Mouse (Mus musculus) mouse embryonic stem cell (cell line): ENCODE results near the gene Spns2.
"Not testable (repeated sequence)": the region's sequence is repeated elsewhere in the genome, so short reads cannot be mapped to it uniquely, and the experiment has no call there.

Source experiments
- in situ Hi-C, 2 experiments: fragments of 300-500 bp; cut with MboI; formaldehyde crosslinking; loops; 1 replicate in 1 of 2; 3 replicates in 1 of 2; pipeline ENCODE4 v1.14.3; 2019 to 2020; ENCODE audit warnings: low sequenced_read_pairs in 2 of 2, low pct_unique_long_range_greater_than_20kb in 1 of 2, mixed read lengths in 1 of 2; ENCODE audit not compliant: unreplicated experiment in 1 of 2

Spns2 gene

GRCm38 (mm10) chr11:72455694-72456093 lies 34.0 kb downstream of the Spns2 start:
- in situ Hi-C loops, result loop anchor here in 1 of 2 experiments (10.0 kb wide), 1 partner anchor 89 kb away; no protein-coding TSS in a partner anchor

- in situ Hi-C loops, result loop anchor here in 1 of 2 experiments (10.0 kb wide), 1 partner anchor 91 kb away; no protein-coding TSS in a partner anchor
Observed at GRCm38 (mm10) chr11:72453105-72453953, 36.4 kb downstream of the Spns2 start.

GRCm38 (mm10) chr11:72452140-72452665 lies 37.5 kb downstream of the Spns2 start:
- in situ Hi-C loops, result loop anchor here in 1 of 2 experiments (10.0 kb wide), 1 partner anchor 93 kb away; no protein-coding TSS in a partner anchor

- in situ Hi-C loops, result no loop called here
Observed at GRCm38 (mm10) chr11:72447475-72447874, 42.2 kb downstream of the Spns2 start.

GRCm38 (mm10) chr11:72446311-72447105 lies 43.2 kb downstream of the Spns2 start:
- in situ Hi-C loops, result no loop called here

- in situ Hi-C loops, result loop anchor here in 1 of 2 experiments (5.0 kb wide), 1 partner anchor 209 kb away; no protein-coding TSS in a partner anchor
Observed at GRCm38 (mm10) chr11:72440965-72441664, 48.6 kb downstream of the Spns2 start, which contains the start of gene Mybbp1a. Gene Mybbp1a (plus strand): TSS chr11:72441355.

GRCm38 (mm10) chr11:72440597-72440964 lies 49.1 kb downstream of the Spns2 start:
- in situ Hi-C loops, result loop anchor here in 1 of 2 experiments (5.0 kb wide), 1 partner anchor 208 kb away; no protein-coding TSS in a partner anchor

GRCm38 (mm10) chr11:72438411-72438810 lies 51.3 kb downstream of the Spns2 start:
- in situ Hi-C loops, result no loop called here

GRCm38 (mm10) chr11:72436756-72437650 lies 52.7 kb downstream of the Spns2 start:
- in situ Hi-C loops, result no loop called here

GRCm38 (mm10) chr11:72436271-72436670 lies 53.4 kb downstream of the Spns2 start:
- in situ Hi-C loops, result no loop called here

- in situ Hi-C loops, result no loop called here
Observed at GRCm38 (mm10) chr11:72435694-72436045, 54.0 kb downstream of the Spns2 start.

- in situ Hi-C loops, result no loop called here
Observed at GRCm38 (mm10) chr11:72434963-72435693, 54.6 kb downstream of the Spns2 start, which contains the start of gene Ggt6. Gene Ggt6 (plus strand): TSS chr11:72435526.

- in situ Hi-C loops, result not testable (repeated sequence)
Observed at GRCm38 (mm10) chr11:72430311-72431068, 59.2 kb downstream of the Spns2 start.

GRCm38 (mm10) chr11:72429288-72429690 lies 60.4 kb downstream of the Spns2 start:
- in situ Hi-C loops, result loop anchor here in 1 of 2 experiments (5.0 to 10.0 kb wide), 2 partner anchors 87 to 214 kb away; partner anchors contain the start of gene Med31

- in situ Hi-C loops, result loop anchor here in 1 of 2 experiments (5.0 to 10.0 kb wide), 2 partner anchors 86 to 214 kb away; partner anchors contain the start of gene Med31
Observed at GRCm38 (mm10) chr11:72428694-72429093, 61.0 kb downstream of the Spns2 start.

GRCm38 (mm10) chr11:72426884-72427283 lies 62.8 kb downstream of the Spns2 start:
- in situ Hi-C loops, result loop anchor here in 1 of 2 experiments (5.0 to 10.0 kb wide), 2 partner anchors 85 to 212 kb away; partner anchors contain the start of gene Med31
